Mouse (Mus musculus) limb, embryonic 15.5 days (tissue): ENCODE measurements around the gene Ttll9. TPM values are rescaled to one million over a fixed set of nuclear protein-coding genes. Genes with fewer than 3 reads are reported as not detected.

Source experiments
- ATAC-seq: fragments of 200-750 bp; cut with Nextera tagmentation; 2 replicates; pipeline ENCODE4 v1.8.0; 2017; ENCODE audit warnings: low read depth, moderate TSS enrichment; ENCODE audit not compliant: insufficient number of reproducible peaks, low FRiP score, low TSS enrichment
- H3K27ac ChIP-seq: fragments of 300-500 bp; sonication (generic); 2 replicates; pipeline ENCODE4 v1.5.1; 2015; ENCODE audit warnings: moderate library complexity, mild to moderate bottlenecking, inconsistent platforms
- H3K27me3 ChIP-seq: fragments of 300-500 bp; sonication (generic); 2 replicates; pipeline ENCODE4 v1.6.1; 2015; ENCODE audit warnings: inconsistent platforms
- H3K36me3 ChIP-seq: fragments of 300-500 bp; sonication (generic); 2 replicates; pipeline ENCODE4 v1.6.1; 2015; ENCODE audit warnings: inconsistent platforms
- H3K4me1 ChIP-seq: fragments of 300-500 bp; sonication (generic); 2 replicates; pipeline ENCODE4 v1.6.1; 2015; ENCODE audit warnings: inconsistent platforms
- H3K4me2 ChIP-seq: fragments of 300-500 bp; sonication (generic); 2 replicates; pipeline ENCODE4 v1.6.1; 2015; ENCODE audit warnings: mild to moderate bottlenecking, inconsistent platforms
- H3K4me3 ChIP-seq: fragments of 300-500 bp; sonication (generic); 2 replicates; pipeline ENCODE4 v1.5.1; 2015; ENCODE audit warnings: mild to moderate bottlenecking, inconsistent platforms
- H3K9ac ChIP-seq: fragments of 300-500 bp; sonication (generic); 2 replicates; pipeline ENCODE4 v1.6.1; 2015; ENCODE audit warnings: inconsistent platforms
- H3K9me3 ChIP-seq: fragments of 300-500 bp; sonication (generic); 2 replicates; pipeline ENCODE4 v1.6.1; 2016; ENCODE audit warnings: inconsistent platforms
- WGBS: fragments of 180-500 bp; shearing (Covaris S2); methylation state at CpG from one replicate; pipeline ENCODE4 v1.1.7; 2015; 5-methylcytosine and 5-hydroxymethylcytosine counted together
- polyA plus RNA-seq: library from polyadenylated mRNA; unstranded; fragments of >200 nt; fragmentation: Nextera tagmentation; extraction: Ambion mirVana; gene quantifications from 2 replicates; pipeline ENCODE4 v1.2.1, GENCODE M21; 2015

Ttll9 gene
- polyA plus RNA-seq, 1 experiment from 2014 or later: 0.52 TPM

- WGBS: 74% methylated on average over 9 of the region's 9 CpGs
Observed at GRCm38 (mm10) chr2:152991529-152991928, 29.2 kb downstream of the Ttll9 start.

GRCm38 (mm10) chr2:152997046-152997445 lies 34.8 kb downstream of the Ttll9 start:
- no peak overlapping the region for H3K4me2 ChIP-seq
- H3K4me1 ChIP-seq: no peaks in the 10 kb centered on the region
- H3K27me3 ChIP-seq: no peaks in the 10 kb centered on the region; the same call in 1 of the 2 replicates
- H3K36me3 ChIP-seq: no peaks in the 10 kb centered on the region
- 65% methylated on average over 4 of the region's 4 CpGs for WGBS
- H3K9me3 ChIP-seq: no peaks in the 10 kb centered on the region
- H3K4me3 ChIP-seq: no peak overlapping the region
- no peak for ATAC-seq
- H3K27ac ChIP-seq: no peak overlapping the region
- no peak overlapping the region for H3K9ac ChIP-seq

More at GRCm38 (mm10) chr2:152991529-152991928, 29.2 kb downstream of the Ttll9 start:
- no peak for ATAC-seq
- no peaks in the 10 kb centered on the region for H3K4me1 ChIP-seq
- no peak overlapping the region for H3K27ac ChIP-seq
- H3K4me3 ChIP-seq: no peak overlapping the region
- no peaks in the 10 kb centered on the region for H3K27me3 ChIP-seq
- H3K36me3 ChIP-seq: no peaks in the 10 kb centered on the region
- no peak overlapping the region for H3K9ac ChIP-seq
- no peak overlapping the region for H3K4me2 ChIP-seq
- H3K9me3 ChIP-seq: no peaks in the 10 kb centered on the region

- no peak for ATAC-seq
- peaks cover 15% of the 10 kb centered on the region for H3K36me3 ChIP-seq
- 72% methylated on average over 15 of the region's 15 CpGs for WGBS
- H3K27me3 ChIP-seq: no peaks in the 10 kb centered on the region; the same call in 1 of the 2 replicates
- no peak overlapping the region for H3K4me2 ChIP-seq
- no peaks in the 10 kb centered on the region for H3K9me3 ChIP-seq
- H3K4me3 ChIP-seq: no peak overlapping the region
- no peak overlapping the region for H3K27ac ChIP-seq
- no peaks in the 10 kb centered on the region for H3K4me1 ChIP-seq
- no peak overlapping the region for H3K9ac ChIP-seq
Observed at GRCm38 (mm10) chr2:153002492-153003248, 40.4 kb downstream of the Ttll9 start.

GRCm38 (mm10) chr2:153003681-153004338 lies 41.5 kb downstream of the Ttll9 start:
- H3K27ac ChIP-seq: no peak overlapping the region
- 58% methylated on average over 13 of the region's 13 CpGs for WGBS
- H3K9ac ChIP-seq: no peak overlapping the region
- no peak overlapping the region for H3K4me3 ChIP-seq
- H3K4me1 ChIP-seq: no peaks in the 10 kb centered on the region
- no peak overlapping the region for H3K4me2 ChIP-seq
- H3K36me3 ChIP-seq: peaks cover 27% of the 10 kb centered on the region
- H3K27me3 ChIP-seq: no peaks in the 10 kb centered on the region
- ATAC-seq: no peak
- no peaks in the 10 kb centered on the region for H3K9me3 ChIP-seq

- 91% methylated on average over 3 of the region's 3 CpGs for WGBS
- no peak overlapping the region for H3K4me3 ChIP-seq
- no peaks in the 10 kb centered on the region for H3K4me1 ChIP-seq
- H3K27me3 ChIP-seq: no peaks in the 10 kb centered on the region
- H3K27ac ChIP-seq: no peak overlapping the region
- H3K4me2 ChIP-seq: no peak overlapping the region
- ATAC-seq: no peak
- no peaks in the 10 kb centered on the region for H3K9me3 ChIP-seq
- H3K9ac ChIP-seq: no peak overlapping the region
- peaks cover 48% of the 10 kb centered on the region for H3K36me3 ChIP-seq
Observed at GRCm38 (mm10) chr2:153005981-153006380, 43.7 kb downstream of the Ttll9 start.

GRCm38 (mm10) chr2:153009192-153009973 lies 47.1 kb downstream of the Ttll9 start:
- Histone ChIP-seq H3K4me3 (no peak overlapping the region), H3K36me3 (peaks cover 73% of the 10 kb centered on the region)

GRCm38 (mm10) chr2:153013724-153014515 lies 51.6 kb downstream of the Ttll9 start:
- no peak for ATAC-seq
- H3K4me3 ChIP-seq: peak overlapping the region; percentile 94
- peaks cover 14% of the 10 kb centered on the region; the same call in 1 of the 2 replicates for H3K27me3 ChIP-seq
- H3K27ac ChIP-seq: no peak overlapping the region
- H3K4me1 ChIP-seq: peaks cover 14% of the 10 kb centered on the region
- H3K4me2 ChIP-seq: peak overlapping the region; percentile 78
- whole genome bisulfite sequencing: 88% methylated on average over 11 of the region's 11 CpGs
- H3K36me3 ChIP-seq: peaks cover 45% of the 10 kb centered on the region
- peak overlapping the region; percentile 76; the same call in 1 of the 2 replicates for H3K9ac ChIP-seq
- H3K9me3 ChIP-seq: no peaks in the 10 kb centered on the region

More at GRCm38 (mm10) chr2:153009192-153009973, 47.1 kb downstream of the Ttll9 start:
- WGBS: 90% methylated on average over 12 of the region's 12 CpGs
- Histone ChIP-seq H3K4me2 (no peak overlapping the region), H3K27me3 (no peaks in the 10 kb centered on the region), H3K9me3 (no peaks in the 10 kb centered on the region), H3K9ac (no peak overlapping the region), H3K4me1 (peaks cover 7% of the 10 kb centered on the region), H3K27ac (no peak overlapping the region)
- peak; percentile 70 for ATAC-seq

- peaks cover 14% of the 10 kb centered on the region; the same call in 1 of the 2 replicates for H3K27me3 ChIP-seq
- WGBS: under 1% methylated on average over 54 of the region's 54 CpGs
- H3K27ac ChIP-seq: 0 out of 2 replicates have a peak within 1 kb of the TSS, but pooled peaks have one; percentile 17
- H3K4me1 ChIP-seq: peaks cover 14% of the 10 kb centered on the region
- H3K9ac ChIP-seq: peak within 1 kb of the TSS; percentile 76
- ATAC-seq: peak; percentile 87
- H3K9me3 ChIP-seq: no peaks in the 10 kb centered on the region
- H3K36me3 ChIP-seq: peaks cover 34% of the 10 kb centered on the region
- peak within 1 kb of the TSS; percentile 78 for H3K4me2 ChIP-seq
- H3K4me3 ChIP-seq: peak within 1 kb of the TSS; percentile 94
Observed at GRCm38 (mm10) chr2:153014758-153015593, 52.7 kb downstream of the Ttll9 start, which contains the start of gene Pdrg1. TSS of gene Pdrg1 (minus strand) at chr2:153015427.

- Histone ChIP-seq H3K36me3 (peaks cover 26% of the 10 kb centered on the region), H3K27ac (no peak overlapping the region), H3K9me3 (no peaks in the 10 kb centered on the region), H3K27me3 (peaks cover 14% of the 10 kb centered on the region; the same call in 1 of the 2 replicates), H3K4me3 (peak overlapping the region; percentile 94), H3K9ac (no peak overlapping the region), H3K4me2 (no peak overlapping the region), H3K4me1 (peaks cover 14% of the 10 kb centered on the region)
- WGBS: 42% methylated on average over 8 of the region's 8 CpGs
- no peak for ATAC-seq
Observed at GRCm38 (mm10) chr2:153015804-153016203, 53.5 kb downstream of the Ttll9 start.

- Histone ChIP-seq H3K9me3 (no peaks in the 10 kb centered on the region), H3K9ac (no peak overlapping the region), H3K27me3 (peaks cover 14% of the 10 kb centered on the region; the same call in 1 of the 2 replicates), H3K36me3 (peaks cover 18% of the 10 kb centered on the region), H3K4me3 (no peak overlapping the region), H3K4me2 (no peak overlapping the region), H3K27ac (no peak overlapping the region), H3K4me1 (peaks cover 14% of the 10 kb centered on the region)
- no peak for ATAC-seq
- WGBS: 41% methylated on average over 5 of the region's 5 CpGs
Observed at GRCm38 (mm10) chr2:153016786-153017185, 54.5 kb downstream of the Ttll9 start.
